8 mouse cellular contexts compared by ENCODE assay signal in genomic region chr14:121796571-121797456, GRCm38 (mm10). TPM values are rescaled to one million over a fixed set of nuclear protein-coding genes. Genes with fewer than 3 reads are reported as not detected.
DNase-seq lines count a peak whose midpoint lies in the region; ATAC-seq lines count a peak whose summit lies in the region.

No protein-coding gene starts in this region.

- ATAC-seq in forebrain, embryonic 13.5 days, result peak; percentile 0; the same call in 1 of the 2 replicates
- no peak for ATAC-seq in limb, embryonic 12.5 days (ENCODE audit: insufficient number of reproducible peaks, insufficient read depth, low FRiP score, low TSS enrichment, low read depth)
- ATAC-seq in neural tube, embryonic 13.5 days (ENCODE audit: low read depth), result peak; percentile 16; the same call in 1 of the 2 replicates

- H3K4me1 ChIP-seq in forebrain, embryonic 13.5 days, result 0 out of 2 replicates have a peak, but pooled peaks cover 10% of the 10 kb centered on the region
- peaks cover 8% of the 10 kb centered on the region for H3K4me1 ChIP-seq in limb, embryonic 12.5 days (replicated peaks)
- H3K4me1 ChIP-seq in neural tube, embryonic 13.5 days (replicated peaks), result peaks cover 14% of the 10 kb centered on the region

- no peak overlapping the region for H3K27ac ChIP-seq in forebrain, embryonic 13.5 days
- 0 out of 2 replicates have a peak overlapping the region, but pooled peaks have one; percentile 17 for H3K27ac ChIP-seq in limb, embryonic 12.5 days
- H3K27ac ChIP-seq in neural tube, embryonic 13.5 days (replicated peaks), result peak overlapping the region; percentile 87; the same call in 1 of the 2 replicates

- peak; percentile 15 to 70 for DNase-seq in adrenal gland, adult (ENCODE audit: inconsistent age in 2 of 2, low spot score in 1 of 2)
- DNase-seq in adrenal gland, postnatal 25 days, result no peak
- peak; percentile 54 for DNase-seq in ovary, adult 18-20 months (ENCODE audit: low spot score)
- no peak for DNase-seq in ovary, postnatal 10 days (ENCODE audit: low spot score)
- DNase-seq in urinary bladder, postnatal 10 days (ENCODE audit: low spot score), result no peak

- peak overlapping the region; percentile 68 for H3K9ac ChIP-seq in forebrain, embryonic 13.5 days
- peak overlapping the region; percentile 65 for H3K9ac ChIP-seq in limb, embryonic 12.5 days (replicated peaks)
- H3K9ac ChIP-seq in neural tube, embryonic 13.5 days, result peak overlapping the region; percentile 76

- peak overlapping the region; percentile 94 for H3K4me2 ChIP-seq in forebrain, embryonic 13.5 days
- peak overlapping the region; percentile 92 for H3K4me2 ChIP-seq in limb, embryonic 12.5 days
- peak overlapping the region; percentile 79 for H3K4me2 ChIP-seq in neural tube, embryonic 13.5 days

- no peaks in the 10 kb centered on the region for H3K9me3 ChIP-seq in forebrain, embryonic 13.5 days (replicated peaks)
- no peaks in the 10 kb centered on the region for H3K9me3 ChIP-seq in limb, embryonic 12.5 days
- H3K9me3 ChIP-seq in neural tube, embryonic 13.5 days, result no peaks in the 10 kb centered on the region

- H3K4me3 ChIP-seq in forebrain, embryonic 13.5 days, result peak overlapping the region; percentile 72
- H3K4me3 ChIP-seq in limb, embryonic 12.5 days (replicated peaks), result peak overlapping the region; percentile 72
- peak overlapping the region; percentile 64 for H3K4me3 ChIP-seq in neural tube, embryonic 13.5 days

- WGBS in forebrain, embryonic 13.5 days, result 11% methylated on average over 28 of the region's 28 CpGs
- 12% methylated on average over 27 of the region's 28 CpGs for WGBS in limb, embryonic 12.5 days
- 14% methylated on average over 28 of the region's 28 CpGs for WGBS in neural tube, embryonic 13.5 days

- no peaks in the 10 kb centered on the region for H3K36me3 ChIP-seq in forebrain, embryonic 13.5 days (ENCODE audit: poor library complexity, severe bottlenecking)
- no peaks in the 10 kb centered on the region for H3K36me3 ChIP-seq in limb, embryonic 12.5 days
- no peaks in the 10 kb centered on the region for H3K36me3 ChIP-seq in neural tube, embryonic 13.5 days

- peaks cover 23% of the 10 kb centered on the region for H3K27me3 ChIP-seq in forebrain, embryonic 13.5 days
- peaks cover 27% of the 10 kb centered on the region for H3K27me3 ChIP-seq in limb, embryonic 12.5 days
- H3K27me3 ChIP-seq in neural tube, embryonic 13.5 days, result peaks cover 23% of the 10 kb centered on the region

RNA-seq across cellular contexts. Expression of gene Dock9, which starts 0.8 kb away (rescaled TPM):
- 23.1 and 28.8 TPM in 2 replicates for total RNA-seq in adrenal gland, postnatal 25 days (2021)
- 4.2 and 5.2 TPM in 2 replicates for polyA plus RNA-seq in forebrain, embryonic 13.5 days (2015; fragmentation: Nextera tagmentation; extraction: Ambion mirVana)
- 5.1 and 6.4 TPM in 2 replicates for polyA plus RNA-seq in limb, embryonic 12.5 days (2016; fragmentation: Nextera tagmentation; extraction: Ambion mirVana)
- polyA plus RNA-seq in neural tube, embryonic 13.5 days (2015; fragmentation: Nextera tagmentation; extraction: Ambion mirVana), result 5.2 and 6.4 TPM in 2 replicates

Comparison
In these comparisons a context has a peak if more than half of its experiments do, and no peak if none do; other contexts are left out.
1. DNase-seq: peak in adrenal gland, adult (2 of 2) and ovary, adult 18-20 months (single experiment); none in adrenal gland, postnatal 25 days (single experiment), ovary, postnatal 10 days (single experiment) and urinary bladder, postnatal 10 days (single experiment).
2. Peak in every context shown above with its lines, with median percentiles within 50 percentile points of each other: H3K4me2 ChIP-seq, H3K4me3 ChIP-seq and H3K9ac ChIP-seq.